Mouse (Mus musculus): ENCODE measurements at regions not wholly inside any gene's neighbourhood (a gene's known extent, or its start where the extent isn't known, plus 50 kb on each side); places are given as distances from the start of the nearest gene placed in this dataset.
A peak's percentile ranks its signal among the peaks of the same experiment; 100 is the strongest.

GRCm38 (mm10) chr8:54255434-54255833 is 178.0 kb downstream of the Vegfc start:
- peak; percentile 23 for TF ChIP-seq GATA1 (IDR thresholded peaks at IDR 0.05; ENCODE audit: low read length)

DNA sequence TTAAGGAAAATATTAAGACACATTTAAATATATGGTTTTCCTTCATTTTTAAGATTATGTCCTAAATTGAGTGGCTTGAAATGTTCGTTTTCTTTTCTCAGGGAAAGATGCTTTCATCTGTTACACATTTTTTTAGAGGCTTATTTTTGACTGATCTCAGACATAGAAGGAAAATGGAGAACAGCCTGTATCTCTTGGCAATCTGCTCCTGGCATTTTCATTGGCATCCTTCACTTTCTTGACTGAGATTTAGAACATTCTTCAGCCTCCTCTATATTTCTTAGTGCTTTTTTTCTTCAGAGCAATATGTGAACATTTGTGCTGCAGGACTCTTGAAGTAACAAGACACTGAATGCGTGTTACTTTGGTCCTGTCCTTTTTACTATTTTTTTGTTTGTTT is 192.7 kb downstream of the Vegfc start:
- no peak for TF ChIP-seq GATA1 (IDR thresholded peaks at IDR 0.05; ENCODE audit: low read length)

DNA sequence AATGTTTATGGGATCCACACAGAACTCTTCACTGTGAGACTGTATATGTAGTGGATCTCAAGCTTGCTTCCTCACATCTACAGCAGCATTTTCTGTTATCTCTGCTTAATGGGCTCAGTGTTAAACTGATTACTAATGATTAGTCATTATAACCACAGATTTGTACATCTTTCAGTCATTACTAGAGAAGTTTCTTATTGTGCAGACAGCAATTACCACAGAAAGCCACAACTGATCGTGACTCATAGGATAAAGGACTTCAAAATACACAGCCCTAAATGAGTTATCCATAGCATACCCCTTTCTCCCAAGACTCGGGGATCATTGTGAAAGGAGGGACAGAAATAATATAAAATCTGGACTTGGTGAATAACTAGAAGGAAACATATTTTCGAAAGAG is 195.7 kb downstream of the Vegfc start:
- no peak for TF ChIP-seq GATA1 (IDR thresholded peaks at IDR 0.05; ENCODE audit: low read length)

DNA sequence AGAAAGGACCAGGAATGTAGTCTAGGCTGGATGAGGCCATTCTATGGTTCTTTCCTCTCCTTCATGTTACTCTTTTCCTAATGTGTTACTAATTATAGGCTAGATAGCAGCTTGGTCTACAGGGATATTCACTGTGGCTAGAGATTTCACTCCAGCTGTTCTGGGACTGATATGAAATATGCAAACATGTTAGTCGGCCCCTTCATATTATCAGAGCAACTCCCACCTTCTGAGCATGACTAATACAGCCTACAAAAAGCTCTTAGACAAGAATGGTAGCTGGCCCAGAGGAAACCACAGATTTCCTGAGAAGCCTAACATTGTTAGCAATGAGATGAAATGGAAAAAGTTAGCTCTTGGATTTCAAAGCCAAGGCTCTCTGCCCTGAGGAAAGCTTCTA is 198.1 kb downstream of the Vegfc start:
- no peak for TF ChIP-seq GATA1 (IDR thresholded peaks at IDR 0.05; ENCODE audit: low read length)
